Mouse (Mus musculus): Measurements from ENCODE around the gene Tardbp. TPM values are rescaled to one million over a fixed set of nuclear protein-coding genes. Genes with fewer than 3 reads are reported as not detected.
A peak's percentile ranks its signal among the peaks of the same experiment; 100 is the strongest.

Tardbp gene
- total RNA-seq, 4 experiments from 2014 or later: 116 to 129 (median 124) TPM

DNA sequence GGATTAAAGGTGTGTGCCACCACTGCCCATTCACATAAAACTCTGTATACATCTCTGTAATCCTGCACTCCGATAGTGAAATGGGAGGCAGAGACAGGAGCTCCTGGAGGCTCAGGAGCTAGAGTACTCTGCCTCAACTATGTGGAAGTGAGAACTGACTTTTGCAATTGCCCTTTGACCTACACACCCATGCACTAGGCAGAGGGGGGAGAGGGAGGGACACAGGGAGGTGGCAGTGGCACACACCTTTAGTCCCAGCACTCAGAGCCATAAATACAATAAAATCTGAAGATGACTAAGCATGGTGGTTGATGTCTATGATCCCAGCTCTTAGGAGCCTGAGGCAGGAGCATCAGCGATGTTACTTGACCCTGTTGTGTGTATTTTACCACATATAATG, 12.6 kb upstream of the Tardbp start:
- DNase-seq (ENCODE audit: low spot score in 2 of 2): no peak

- DNase-seq (ENCODE audit: low spot score in 2 of 2): no peak
These were observed 11.5 kb upstream of the Tardbp start for GRCm38 (mm10) chr4:148638302-148638701.

DNA sequence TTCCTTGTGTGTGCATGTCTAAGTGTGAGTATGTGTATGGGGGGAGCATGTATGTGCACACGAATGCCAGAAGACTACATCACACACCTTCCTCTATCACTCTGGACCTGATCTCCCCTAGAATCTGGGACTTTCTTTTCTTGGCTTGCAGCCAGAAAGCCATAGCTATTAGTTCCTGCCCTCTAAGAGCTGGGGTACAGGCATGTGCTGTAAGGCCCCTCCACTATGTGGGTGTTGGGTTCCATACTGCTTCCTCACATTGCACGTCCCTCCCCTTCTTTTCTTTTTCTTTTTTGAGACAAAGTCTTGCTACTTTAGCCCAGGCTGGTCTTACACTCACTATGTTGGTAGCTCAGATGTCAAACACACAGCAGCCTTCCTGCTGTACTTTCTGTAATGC, 8.5 kb upstream of the Tardbp start:
- no peak for DNase-seq (ENCODE audit: low spot score in 2 of 2)

DNA sequence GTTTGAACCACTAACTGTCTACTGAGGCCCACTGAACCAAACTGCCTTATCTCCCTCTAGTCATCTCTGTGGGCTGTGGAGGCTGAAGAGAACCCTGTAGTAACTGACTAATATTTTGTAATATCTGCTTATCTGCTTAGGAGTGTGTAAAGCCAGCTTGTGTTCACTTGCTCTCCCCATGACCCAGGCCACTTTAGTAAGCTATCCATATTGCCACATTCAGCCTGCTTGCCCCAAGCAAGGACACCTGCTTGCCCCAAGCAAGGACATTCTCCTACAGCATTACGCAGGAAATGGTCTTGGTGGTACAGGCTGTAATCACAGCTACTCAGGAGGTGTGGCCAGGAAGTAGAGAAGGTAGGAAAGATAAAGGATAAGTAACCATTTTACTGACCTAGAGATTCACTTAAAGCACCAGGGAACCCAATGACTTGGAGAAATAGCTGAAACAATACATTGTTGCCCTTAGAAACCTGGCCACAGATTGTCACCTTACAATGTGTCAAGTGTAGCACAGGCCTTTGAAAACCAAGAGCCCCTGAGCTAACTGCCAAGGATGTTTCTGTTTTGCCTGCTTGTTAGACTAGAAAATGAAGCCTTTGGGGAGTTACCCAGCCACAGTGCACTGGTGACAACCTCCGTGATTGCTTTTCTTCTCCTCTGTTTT, 6.7 kb upstream of the Tardbp start:
- no peak for DNase-seq (ENCODE audit: low spot score in 2 of 2)

DNA sequence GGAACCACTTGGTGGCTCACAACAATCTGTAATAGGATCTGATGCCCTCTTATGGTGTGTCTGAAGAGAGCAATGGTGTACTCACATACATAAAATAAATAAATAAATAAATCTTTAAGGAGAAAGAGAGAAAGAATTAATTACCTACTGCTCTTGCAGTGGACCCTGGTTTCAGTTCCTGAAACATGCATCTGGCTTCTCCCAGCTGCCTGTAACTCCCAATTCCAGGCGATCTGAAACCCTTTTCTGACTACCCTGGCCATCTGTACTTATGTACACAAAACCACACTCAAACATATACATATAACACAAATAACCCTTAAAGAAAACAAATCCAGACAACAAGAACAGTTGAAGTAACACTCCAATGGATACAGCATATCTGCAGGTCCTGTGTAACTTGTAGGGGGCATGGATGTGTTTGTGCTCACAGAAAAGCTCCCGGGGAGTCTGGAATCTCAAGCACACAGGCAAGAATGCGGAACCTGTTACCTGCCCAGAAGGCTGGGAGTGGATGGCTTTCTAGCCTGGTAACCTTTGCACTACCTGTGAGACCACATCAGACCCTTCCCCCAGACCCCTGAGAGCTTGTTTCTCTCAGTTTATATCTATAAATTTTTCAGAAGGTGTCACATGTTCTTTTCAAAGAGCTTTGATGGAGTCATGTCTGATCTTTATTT, 5.3 kb upstream of the Tardbp start:
- DNase-seq (ENCODE audit: low spot score in 2 of 2): no peak

- no peak for DNase-seq (ENCODE audit: low spot score in 2 of 2)
These were observed 427 bp upstream of the Tardbp start for GRCm38 (mm10) chr4:148627246-148627645.

DNA sequence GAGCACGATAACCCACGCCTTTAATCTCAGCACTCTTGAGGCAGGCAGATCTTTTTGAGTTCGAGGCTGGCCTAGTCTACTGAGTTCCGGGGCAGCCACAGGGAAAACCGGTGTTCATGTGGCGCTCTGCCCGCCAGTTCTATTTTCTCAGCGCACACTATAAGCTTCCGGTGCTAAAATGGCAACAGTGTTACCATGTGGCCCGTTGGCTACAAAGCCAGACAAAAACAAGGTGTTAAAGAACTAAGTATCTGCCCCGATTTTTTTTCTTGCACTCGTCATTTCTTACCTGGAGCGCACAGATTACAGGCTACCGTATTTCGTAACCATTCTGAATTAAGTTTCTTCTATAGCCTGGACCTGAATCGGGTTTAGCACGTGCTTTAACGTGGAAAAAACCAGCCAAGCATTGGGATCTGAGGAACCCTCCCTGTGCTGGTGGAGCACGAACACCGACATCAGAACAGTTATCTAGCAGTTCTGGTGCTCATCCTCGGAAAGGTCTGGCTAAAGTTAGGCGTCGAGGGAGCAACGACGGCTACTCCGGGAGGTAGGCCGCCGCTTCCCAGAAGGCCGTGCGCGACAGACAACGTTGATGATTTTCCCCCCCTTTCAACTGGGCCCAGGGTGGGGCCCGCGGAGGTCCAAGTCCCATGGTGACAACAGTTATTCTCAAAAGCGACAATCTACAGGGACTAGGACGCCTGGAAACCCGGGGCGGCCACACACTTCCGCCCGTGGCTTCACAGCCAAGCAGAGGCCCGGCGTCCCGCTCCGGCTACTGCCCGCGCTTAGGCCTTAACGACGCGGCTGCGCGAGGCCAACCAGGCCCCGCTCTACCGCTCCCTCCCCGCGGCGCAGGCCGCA, 830 bp downstream of the Tardbp start:
- no peak for DNase-seq (ENCODE audit: low spot score in 2 of 2)

DNA sequence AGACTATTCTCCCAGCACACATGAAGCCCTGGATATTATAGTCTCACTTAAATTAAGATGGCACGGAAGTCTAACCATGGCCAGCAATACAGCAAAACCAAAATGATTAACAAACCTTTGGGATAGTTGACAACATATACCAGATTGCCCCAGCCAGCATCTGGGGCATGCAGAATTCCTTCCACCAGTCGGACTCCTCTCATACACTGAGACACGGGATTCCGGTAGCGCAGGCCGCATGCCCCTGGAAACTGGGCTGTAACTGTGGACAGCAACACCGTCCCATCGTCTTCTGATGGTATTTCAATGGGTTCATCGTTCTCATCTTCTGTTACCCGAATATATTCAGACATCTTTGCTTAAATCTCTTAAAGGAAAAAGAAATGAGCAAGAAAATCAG, 1.8 kb downstream of the Tardbp start:
- DNase-seq (ENCODE audit: low spot score in 2 of 2): no peak

DNA sequence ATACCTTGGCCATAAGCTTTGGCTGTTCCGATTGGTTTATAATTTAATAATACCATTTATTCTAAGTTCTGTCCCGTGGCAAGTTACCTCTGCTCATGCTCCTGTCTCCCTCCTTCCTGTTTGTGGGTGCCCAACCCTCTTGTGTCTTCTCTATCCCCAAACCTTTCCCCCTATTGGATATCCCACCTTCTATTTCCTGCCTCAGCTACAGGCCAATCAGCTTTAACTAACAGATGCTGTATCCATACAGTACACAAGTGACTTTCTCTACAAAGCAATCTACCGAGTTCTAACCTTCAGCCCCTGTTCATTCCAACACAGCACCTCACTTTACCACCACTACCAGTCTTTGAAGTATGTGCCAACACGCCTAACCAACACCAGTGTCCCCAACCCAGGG, 3.2 kb downstream of the Tardbp start:
- DNase-seq (ENCODE audit: low spot score in 2 of 2): no peak

DNA sequence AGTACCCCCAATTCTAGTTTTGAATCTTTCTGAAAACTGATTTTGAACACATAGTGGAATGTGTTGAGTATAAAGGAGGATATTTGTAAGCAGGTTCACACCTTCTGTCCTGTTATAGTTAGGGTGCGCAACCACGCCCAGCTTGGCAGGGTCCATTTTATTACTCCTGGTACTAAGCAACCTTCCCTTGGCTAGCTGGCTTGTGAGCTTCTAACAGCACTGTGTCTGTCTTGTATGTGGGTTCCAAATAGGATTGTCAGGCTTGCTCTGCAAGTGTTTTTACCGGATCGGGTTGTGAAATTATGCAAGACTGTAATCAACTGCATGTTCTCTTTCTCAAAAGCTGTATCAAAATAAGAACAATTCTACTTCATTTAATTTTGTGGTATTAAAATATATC, 4.3 kb downstream of the Tardbp start:
- no peak for DNase-seq (ENCODE audit: low spot score in 2 of 2)

- no peak for DNase-seq (ENCODE audit: low spot score in 2 of 2)
These were observed 6.1 kb downstream of the Tardbp start for GRCm38 (mm10) chr4:148620718-148621117.

GRCm38 (mm10) chr4:148619805-148620204, 7.0 kb downstream of the Tardbp start:
- no peak for DNase-seq (ENCODE audit: low spot score in 2 of 2)

DNA sequence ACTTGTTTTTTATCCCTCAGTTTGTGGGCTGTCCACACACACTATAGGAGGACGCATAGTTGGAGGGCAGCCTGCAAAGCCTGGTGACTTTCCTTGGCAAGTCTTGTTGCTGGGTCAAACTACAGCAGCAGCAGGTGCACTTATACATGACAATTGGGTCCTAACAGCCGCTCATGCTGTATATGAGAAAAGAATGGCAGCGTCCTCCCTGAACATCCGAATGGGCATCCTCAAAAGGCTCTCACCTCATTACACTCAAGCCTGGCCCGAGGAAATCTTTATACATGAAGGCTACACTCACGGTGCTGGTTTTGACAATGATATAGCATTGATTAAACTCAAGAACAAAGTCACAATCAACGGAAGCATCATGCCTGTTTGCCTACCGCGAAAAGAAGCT, 13.1 kb downstream of the Tardbp start:
- no peak for DNase-seq (ENCODE audit: low spot score in 2 of 2)

DNA sequence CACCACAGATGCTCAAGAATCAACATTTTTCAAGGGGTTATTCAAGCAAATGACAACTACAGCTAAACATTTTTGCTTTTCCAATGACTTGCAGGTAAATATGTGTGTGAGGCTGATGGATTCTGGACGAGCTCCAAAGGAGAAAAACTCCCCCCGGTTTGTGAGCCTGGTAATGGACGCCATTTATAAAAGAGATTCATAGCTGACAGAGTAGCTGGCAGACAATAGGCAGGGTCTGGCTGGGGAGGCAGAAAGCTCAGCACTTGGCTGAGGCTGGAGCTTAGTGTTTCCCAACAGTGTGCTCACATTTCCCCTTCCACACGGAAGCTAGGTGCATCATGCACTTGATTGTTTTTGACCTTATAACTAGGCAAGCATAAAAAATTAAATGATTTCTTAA, 14.3 kb downstream of the Tardbp start:
- no peak for DNase-seq (ENCODE audit: low spot score in 2 of 2)

GRCm38 (mm10) chr4:148610631-148611364, 16.0 kb downstream of the Tardbp start:
- DNase-seq (ENCODE audit: low spot score in 2 of 2): no peak

DNA sequence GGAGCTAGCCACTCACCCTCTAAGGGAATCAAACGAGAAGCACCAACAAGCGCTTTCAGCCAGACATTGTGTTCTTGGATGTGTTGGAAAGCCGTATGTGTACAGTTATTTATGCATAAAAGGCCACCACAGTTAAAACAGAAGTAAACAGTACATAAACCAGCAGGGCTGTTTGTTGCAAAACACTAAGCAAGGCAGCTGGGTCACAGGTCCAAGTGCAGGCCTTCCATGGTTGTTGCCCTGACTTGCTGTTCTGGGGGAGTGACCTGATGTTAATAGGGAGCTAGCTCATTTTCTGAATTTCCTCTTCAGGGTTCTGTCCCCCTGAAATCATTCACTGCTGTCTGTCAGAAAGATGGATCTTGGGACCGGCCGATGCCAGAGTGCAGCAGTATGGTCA, 17.0 kb downstream of the Tardbp start:
- DNase-seq (ENCODE audit: low spot score in 2 of 2): no peak

GRCm38 (mm10) chr4:148607758-148608157, 19.1 kb downstream of the Tardbp start:
- DNase-seq (ENCODE audit: low spot score in 2 of 2): peak; percentile 28 to 50

DNA sequence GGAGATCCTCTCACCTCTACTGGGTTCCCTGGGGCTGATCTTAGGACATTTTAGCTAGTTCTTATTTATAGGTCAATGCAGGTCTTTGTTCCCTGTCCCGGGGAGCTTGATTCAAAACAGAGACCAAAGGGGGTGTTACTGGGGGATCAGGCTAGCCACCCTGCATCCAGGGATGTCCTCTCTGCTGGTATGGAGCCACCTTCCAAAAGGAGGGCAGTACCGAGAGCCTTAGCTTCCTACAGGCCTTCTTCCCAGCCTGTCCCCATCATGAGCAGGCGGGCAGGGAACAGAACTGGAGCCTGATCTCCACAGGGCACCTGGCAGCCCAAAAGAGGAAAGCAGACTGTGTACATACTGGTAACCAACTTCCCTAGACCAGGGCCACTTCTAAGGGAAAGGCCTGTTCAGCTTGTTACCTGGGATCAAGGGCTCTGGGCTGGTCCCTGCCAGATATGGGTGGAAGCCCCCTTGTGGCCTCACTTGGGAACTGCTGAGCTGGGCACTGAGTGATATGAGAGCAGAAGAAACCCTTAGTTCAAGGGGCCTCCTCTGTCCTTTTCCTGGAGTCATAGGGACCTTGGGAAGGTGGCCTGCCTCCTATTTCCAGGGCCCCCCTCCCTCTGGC, 22.2 kb downstream of the Tardbp start:
- peak in 1 of 2 experiments; percentile 36 for DNase-seq (ENCODE audit: low spot score in 2 of 2)

GRCm38 (mm10) chr4:148604141-148604540, 22.7 kb downstream of the Tardbp start:
- DNase-seq (ENCODE audit: low spot score in 2 of 2): no peak

DNA sequence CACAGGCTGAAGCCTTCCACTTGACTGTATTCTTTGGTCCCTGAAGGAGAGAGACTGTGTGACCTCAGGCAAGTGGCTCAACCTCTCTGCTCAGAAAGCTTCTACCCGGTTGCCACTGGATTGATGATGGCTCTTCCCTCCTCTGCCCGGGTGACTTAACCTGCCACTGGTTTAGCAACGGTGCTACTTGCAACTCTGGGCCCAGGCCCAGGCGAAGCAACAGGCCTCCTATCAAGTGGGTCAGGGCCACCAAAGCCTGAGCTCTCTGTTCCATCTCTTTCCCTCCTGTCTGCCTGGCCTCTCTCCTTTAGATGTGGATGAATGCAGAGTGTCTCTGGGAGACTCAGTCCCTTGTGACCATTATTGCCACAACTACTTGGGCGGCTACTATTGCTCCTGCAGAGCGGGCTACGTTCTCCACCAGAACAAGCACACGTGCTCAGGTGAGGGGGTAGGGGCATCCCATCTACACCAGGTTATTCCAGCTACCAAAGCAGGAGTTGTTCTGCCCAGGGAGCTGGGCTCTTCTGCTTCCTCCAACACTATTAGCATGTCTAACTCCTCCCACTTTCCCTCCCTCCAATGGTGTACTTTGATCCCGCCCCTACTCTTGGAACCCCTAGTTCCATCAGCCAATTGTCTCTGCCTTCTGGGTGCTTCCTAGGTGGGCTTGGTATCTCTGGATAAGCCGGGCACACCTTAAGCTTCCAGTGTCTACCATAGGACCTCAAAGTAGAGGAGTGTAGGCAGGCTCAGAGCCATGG, 23.3 kb downstream of the Tardbp start:
- no peak for DNase-seq (ENCODE audit: low spot score in 2 of 2)
